Comparison of ENCODE assay signal across 19 mouse cellular contexts in genomic region chr1:75593956-75594355, GRCm38 (mm10). TPM values are rescaled to one million over a fixed set of nuclear protein-coding genes. Genes with fewer than 3 reads are reported as not detected.
DNase-seq lines count a peak whose midpoint lies in the region; ATAC-seq and TF ChIP-seq lines count a peak whose summit lies in the region.
"Had no signal": no experiment of that assay in that cellular context is flagged by ENCODE, and none has a peak within 500 bp of the region (broad histone marks: within the 10 kb centered on the region; RNA-seq: fewer than 3 reads in every experiment).

No protein-coding gene starts in this region.

- peaks cover 3% of the 10 kb centered on the region for H3K4me1 ChIP-seq in midbrain, embryonic 12.5 days
- H3K4me1 ChIP-seq in midbrain, embryonic 10.5 days = peaks cover 11% of the 10 kb centered on the region
- H3K4me1 ChIP-seq in E14TG2a.4 (replicated peaks; ENCODE audit: low read depth, low read length) = peaks cover 69% of the 10 kb centered on the region

- WGBS in midbrain, embryonic 12.5 days = 90% methylated on average over 7 of the region's 7 CpGs
- 92% methylated on average over 7 of the region's 7 CpGs for WGBS in midbrain, embryonic 10.5 days

- H3K36me3 ChIP-seq in midbrain, embryonic 12.5 days = no peaks in the 10 kb centered on the region
- H3K36me3 ChIP-seq in midbrain, embryonic 10.5 days = no peaks in the 10 kb centered on the region
- H3K36me3 ChIP-seq in E14TG2a.4 (ENCODE audit: insufficient read depth, low read length) = no peaks in the 10 kb centered on the region
- H3K36me3 ChIP-seq: embryonic facial prominence, embryonic 10.5 days; heart, embryonic 12.5 days had no signal

- H3K4me3 ChIP-seq in midbrain, embryonic 12.5 days = no peak overlapping the region
- no peak overlapping the region for H3K4me3 ChIP-seq in midbrain, embryonic 10.5 days
- H3K4me3 ChIP-seq in E14TG2a.4 (replicated peaks; ENCODE audit: low read length) = peak overlapping the region; percentile 32
- H3K4me3 ChIP-seq: embryonic facial prominence, embryonic 10.5 days; forebrain, embryonic 13.5 days; gastrocnemius, adult 2 months; heart, embryonic 12.5 days had no signal

- H3K9me3 ChIP-seq in midbrain, embryonic 12.5 days = no peaks in the 10 kb centered on the region
- H3K9me3 ChIP-seq in midbrain, embryonic 10.5 days (replicated peaks) = no peaks in the 10 kb centered on the region
- no peaks in the 10 kb centered on the region for H3K9me3 ChIP-seq in E14TG2a.4 (ENCODE audit: low read length)
- H3K9me3 ChIP-seq: embryonic facial prominence, embryonic 10.5 days; forebrain, embryonic 13.5 days; heart, embryonic 12.5 days had no signal

- H3K4me2 ChIP-seq in midbrain, embryonic 12.5 days (replicated peaks) = no peak overlapping the region
- H3K4me2 ChIP-seq: forebrain, embryonic 13.5 days; heart, embryonic 12.5 days had no signal

- no peak for ATAC-seq in midbrain, embryonic 12.5 days (ENCODE audit: low FRiP score, low read depth)
- ATAC-seq: forebrain, embryonic 13.5 days; forebrain, postnatal 0 days; inflammation-experienced regulatory T-cells, adult 6 months; intestine, postnatal 0 days had no signal

- TF ChIP-seq CTCF in E14TG2a.4 (conservative IDR thresholded peaks at IDR 0.05; ENCODE audit: low read length) = no peak

- H3K9ac ChIP-seq in midbrain, embryonic 12.5 days (replicated peaks) = no peak overlapping the region
- H3K9ac ChIP-seq: forebrain, embryonic 13.5 days; forebrain, postnatal 0 days; heart, embryonic 12.5 days had no signal

- peak overlapping the region; percentile 32; the same call in 1 of the 2 replicates for H3K27ac ChIP-seq in midbrain, embryonic 12.5 days (replicated peaks)
- no peak overlapping the region for H3K27ac ChIP-seq in midbrain, embryonic 10.5 days (replicated peaks)
- H3K27ac ChIP-seq: embryonic facial prominence, embryonic 10.5 days; forebrain, embryonic 13.5 days; gastrocnemius, adult 2 months had no signal

- no peak for DNase-seq in midbrain, embryonic 10.5 days (ENCODE audit: low spot score)
- DNase-seq in ES-CJ7 (ENCODE audit: low read depth, low spot score) (peak; percentile 69), ZHBTc4 (ENCODE audit: low read depth, low spot score) (peak; percentile 54)
- no peak for DNase-seq in kidney, postnatal 25 days
- no peak for DNase-seq in frontal cortex, postnatal 14 days (ENCODE audit: low spot score in 2 of 2)
- DNase-seq: adrenal gland, postnatal 10 days; cerebellum, adult 11 months; cerebellum, adult 8-10 months; cerebellum, postnatal 36 days; forebrain, postnatal 0 days; gastrocnemius, adult 2 months; gastrocnemius, postnatal 25 days had no signal

- 0 out of 2 replicates have a peak, but pooled peaks cover 4% of the 10 kb centered on the region for H3K27me3 ChIP-seq in midbrain, embryonic 12.5 days
- H3K27me3 ChIP-seq in midbrain, embryonic 10.5 days (ENCODE audit: low read depth, poor library complexity, severe bottlenecking) = peaks cover 9% of the 10 kb centered on the region; the same call in 1 of the 2 replicates
- H3K27me3 ChIP-seq in E14TG2a.4 (ENCODE audit: insufficient read depth, low read length) = peaks cover 17% of the 10 kb centered on the region

RNA-seq across cellular contexts. Expression of gene Slc4a3, which starts 47.9 kb away (rescaled TPM):
- polyA plus RNA-seq in midbrain, embryonic 12.5 days (2016; fragmentation: Nextera tagmentation; extraction: Ambion mirVana) = 31.0 and 36.0 TPM in 2 replicates
- 13.2 and 16.7 TPM in 2 replicates for polyA plus RNA-seq in midbrain, embryonic 10.5 days (2016; fragmentation: Nextera tagmentation; extraction: Ambion mirVana)

Comparison
In these comparisons a context has a peak if more than half of its experiments do, and no peak if none do; other contexts are left out.
1. DNase-seq: peak in ES-CJ7 (single experiment) and ZHBTc4 (single experiment); none in midbrain, embryonic 10.5 days (single experiment), kidney, postnatal 25 days (0 of 2) and frontal cortex, postnatal 14 days (0 of 2).